Mouse (Mus musculus): Measurements from ENCODE around the gene Bco2. TPM values are rescaled to one million over a fixed set of nuclear protein-coding genes. Genes with fewer than 3 reads are reported as not detected.

Gene Bco2
- polyA plus RNA-seq, 1 experiment from 2014 or later = 0.20 TPM

DNA sequence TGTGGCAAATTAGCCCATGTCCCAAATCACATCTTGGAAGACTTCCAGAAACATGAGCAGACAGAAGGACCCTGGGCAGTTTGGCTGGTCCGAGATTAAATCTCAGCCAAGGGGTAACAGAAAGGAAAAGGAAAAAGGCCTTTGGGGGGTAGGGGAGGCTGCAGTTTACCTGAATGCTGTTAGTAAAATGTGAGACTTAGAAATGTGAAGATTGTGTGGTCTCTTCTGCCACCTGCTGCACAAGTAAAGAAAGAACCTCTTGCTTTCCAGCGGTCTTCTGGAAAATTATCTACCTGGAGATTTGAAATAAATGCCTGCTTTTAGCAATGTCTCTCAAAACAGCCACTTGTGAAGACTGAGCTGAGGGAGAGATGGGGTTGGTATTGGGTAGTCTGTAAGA lies 24.1 kb downstream of the Bco2 start:
- Histone ChIP-seq H3K27me3 (ENCODE audit: control insufficient read depth, insufficient read depth, low read length) (no peaks in the 10 kb centered on the region), H3K27ac (replicated peaks; ENCODE audit: low read depth, low read length) (no peak overlapping the region), H3K9ac (replicated peaks; ENCODE audit: low read length) (no peak overlapping the region), H3K4me1 (ENCODE audit: control insufficient read depth, insufficient read depth, low read length) (peaks cover 5% of the 10 kb centered on the region; the same call in 1 of the 2 replicates), H3K9me3 (ENCODE audit: control insufficient read depth, low read length) (no peaks in the 10 kb centered on the region), H3K4me3 (replicated peaks; ENCODE audit: low read depth, low read length) (no peak overlapping the region), H3K4me2 (ENCODE audit: low read length) (no peak overlapping the region), H3K36me3 (ENCODE audit: control insufficient read depth, insufficient read depth, low read length) (no peaks in the 10 kb centered on the region)
- DNase-seq (peak; percentile 74), ATAC-seq (ENCODE audit: low FRiP score, low TSS enrichment) (no peak)
- 31% methylated on average over 2 of the region's 2 CpGs for WGBS

DNA sequence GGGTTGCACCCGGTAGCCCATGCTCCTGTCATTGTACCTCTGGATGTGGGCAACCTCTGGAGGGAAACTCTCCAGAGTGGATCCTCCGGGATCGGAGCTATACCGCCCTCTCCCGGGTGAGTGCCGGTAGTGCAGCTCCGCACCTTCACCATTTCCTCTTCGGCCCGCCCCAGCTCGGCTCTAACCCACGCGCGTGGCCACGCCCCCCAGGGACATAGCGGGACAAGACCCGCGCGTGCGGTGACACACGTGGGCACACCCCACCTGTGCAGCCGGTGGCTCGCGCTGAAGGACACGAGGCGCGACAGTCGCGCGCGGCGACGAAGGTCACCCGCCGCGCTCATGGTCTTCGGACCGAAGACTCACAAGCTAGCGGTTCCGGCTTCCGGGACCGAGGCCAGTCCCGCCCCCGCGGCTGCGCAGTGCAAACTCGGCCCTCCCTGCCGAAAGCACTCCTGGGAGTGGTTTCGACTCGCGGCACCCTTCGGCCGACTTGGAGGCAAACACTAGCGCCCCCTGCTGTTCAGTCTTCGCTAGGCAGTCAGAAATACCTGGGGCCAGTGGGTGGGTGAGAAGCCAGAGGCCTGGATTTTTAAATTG lies 26.6 kb downstream of the Bco2 start, which contains the start of gene Pts:
Gene Pts, minus strand, starts transcription at position 432 of the 600 bp plus-strand sequence.
- no peaks in the 10 kb centered on the region for H3K9me3 ChIP-seq (ENCODE audit: control insufficient read depth, low read length)
- peak within 1 kb of the TSS; percentile 71 for H3K9ac ChIP-seq (replicated peaks; ENCODE audit: low read length)
- peak within 1 kb of the TSS; percentile 79 for H3K27ac ChIP-seq (replicated peaks; ENCODE audit: low read depth, low read length)
- peak within 1 kb of the TSS; percentile 71 for H3K4me2 ChIP-seq (ENCODE audit: low read length)
- peaks cover 5% of the 10 kb centered on the region; the same call in 1 of the 2 replicates for H3K4me1 ChIP-seq (ENCODE audit: control insufficient read depth, insufficient read depth, low read length)
- WGBS = under 1% methylated on average over 54 of the region's 54 CpGs
- H3K27me3 ChIP-seq (ENCODE audit: control insufficient read depth, insufficient read depth, low read length) = no peaks in the 10 kb centered on the region
- ATAC-seq (ENCODE audit: low FRiP score, low TSS enrichment) (peak; percentile 97), DNase-seq (peak; percentile 100)
- H3K4me3 ChIP-seq (replicated peaks; ENCODE audit: low read depth, low read length) = peak within 1 kb of the TSS; percentile 71
- H3K36me3 ChIP-seq (ENCODE audit: control insufficient read depth, insufficient read depth, low read length) = peaks cover 6% of the 10 kb centered on the region; the same call in 1 of the 2 replicates

DNA sequence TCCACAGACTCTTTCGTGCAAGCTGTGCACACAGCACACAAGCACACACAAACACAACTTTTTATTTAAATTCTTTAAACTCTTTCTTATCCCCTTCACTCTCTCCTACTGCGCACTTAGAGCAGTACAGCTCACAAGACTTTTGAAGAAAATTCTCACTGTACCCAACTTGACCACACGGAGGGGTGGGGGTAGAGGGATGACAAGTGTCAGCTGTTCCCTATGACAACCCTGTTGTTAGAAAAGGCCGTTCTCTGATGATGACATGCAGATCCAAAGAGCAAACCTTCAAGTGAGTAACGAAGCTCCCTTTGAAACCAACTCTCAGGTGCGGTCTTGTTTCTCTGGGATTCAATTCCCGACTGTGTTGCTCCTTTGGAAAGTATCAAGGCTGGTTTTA lies 27.1 kb downstream of the Bco2 start:
- H3K36me3 ChIP-seq (ENCODE audit: control insufficient read depth, insufficient read depth, low read length) = peaks cover 6% of the 10 kb centered on the region; the same call in 1 of the 2 replicates
- DNase-seq (no peak), ATAC-seq (ENCODE audit: low FRiP score, low TSS enrichment) (peak; percentile 22; the same call in 1 of the 2 replicates)
- peak overlapping the region; percentile 71 for H3K9ac ChIP-seq (replicated peaks; ENCODE audit: low read length)
- peak overlapping the region; percentile 71 for H3K4me3 ChIP-seq (replicated peaks; ENCODE audit: low read depth, low read length)
- H3K4me2 ChIP-seq (ENCODE audit: low read length) = peak overlapping the region; percentile 71
- 50% methylated on average over 7 of the region's 7 CpGs for WGBS
- H3K27ac ChIP-seq (replicated peaks; ENCODE audit: low read depth, low read length) = no peak overlapping the region
- H3K9me3 ChIP-seq (ENCODE audit: control insufficient read depth, low read length) = no peaks in the 10 kb centered on the region
- H3K4me1 ChIP-seq (ENCODE audit: control insufficient read depth, insufficient read depth, low read length) = peaks cover 5% of the 10 kb centered on the region; the same call in 1 of the 2 replicates
- H3K27me3 ChIP-seq (ENCODE audit: control insufficient read depth, insufficient read depth, low read length) = no peaks in the 10 kb centered on the region

DNA sequence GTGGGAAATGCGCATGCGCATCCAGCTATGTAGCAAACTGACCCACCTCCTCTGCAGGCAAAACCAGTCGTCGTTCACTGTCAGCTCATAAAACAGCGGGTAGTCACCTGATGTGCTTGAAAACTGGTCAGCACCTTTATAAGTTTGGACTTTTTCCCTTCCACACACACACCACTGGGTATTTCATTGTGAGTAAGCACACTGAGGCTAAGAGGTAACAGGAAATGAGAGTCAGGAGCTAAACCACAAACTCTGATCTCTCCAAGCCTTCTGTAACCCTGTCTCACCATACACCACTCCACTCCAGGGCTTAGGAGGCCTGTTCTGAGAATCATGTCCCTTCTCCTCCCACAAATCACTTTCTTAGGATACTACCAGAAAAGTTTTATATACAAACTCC lies 29.4 kb downstream of the Bco2 start:
- 88% methylated on average over 5 of the region's 5 CpGs for WGBS
- ATAC-seq (ENCODE audit: low FRiP score, low TSS enrichment) = no peak
- peaks cover 5% of the 10 kb centered on the region; the same call in 1 of the 2 replicates for H3K4me1 ChIP-seq (ENCODE audit: control insufficient read depth, insufficient read depth, low read length)
- H3K4me3 ChIP-seq (replicated peaks; ENCODE audit: low read depth, low read length) = no peak overlapping the region
- no peaks in the 10 kb centered on the region for H3K27me3 ChIP-seq (ENCODE audit: control insufficient read depth, insufficient read depth, low read length)
- DNase-seq = no peak
- no peak overlapping the region for H3K4me2 ChIP-seq (ENCODE audit: low read length)
- H3K9ac ChIP-seq (replicated peaks; ENCODE audit: low read length) = no peak overlapping the region
- H3K36me3 ChIP-seq (ENCODE audit: control insufficient read depth, insufficient read depth, low read length) = peaks cover 10% of the 10 kb centered on the region; the same call in 1 of the 2 replicates
- no peak overlapping the region for H3K27ac ChIP-seq (replicated peaks; ENCODE audit: low read depth, low read length)
- H3K9me3 ChIP-seq (ENCODE audit: control insufficient read depth, low read length) = no peaks in the 10 kb centered on the region

GRCm38 (mm10) chr9:50524936-50525335 lies 30.0 kb downstream of the Bco2 start:
- H3K4me2 ChIP-seq (ENCODE audit: low read length) = no peak overlapping the region
- ATAC-seq (ENCODE audit: low FRiP score, low TSS enrichment) (no peak), DNase-seq (no peak)
- H3K9ac ChIP-seq (replicated peaks; ENCODE audit: low read length) = no peak overlapping the region
- H3K4me1 ChIP-seq (ENCODE audit: control insufficient read depth, insufficient read depth, low read length) = peaks cover 5% of the 10 kb centered on the region; the same call in 1 of the 2 replicates
- no peak overlapping the region for H3K27ac ChIP-seq (replicated peaks; ENCODE audit: low read depth, low read length)
- no peaks in the 10 kb centered on the region for H3K9me3 ChIP-seq (ENCODE audit: control insufficient read depth, low read length)
- H3K36me3 ChIP-seq (ENCODE audit: control insufficient read depth, insufficient read depth, low read length) = peaks cover 10% of the 10 kb centered on the region; the same call in 1 of the 2 replicates
- no peaks in the 10 kb centered on the region for H3K27me3 ChIP-seq (ENCODE audit: control insufficient read depth, insufficient read depth, low read length)
- H3K4me3 ChIP-seq (replicated peaks; ENCODE audit: low read depth, low read length) = no peak overlapping the region
- 92% methylated on average over 5 of the region's 5 CpGs for WGBS

- no peaks in the 10 kb centered on the region for H3K4me1 ChIP-seq (ENCODE audit: control insufficient read depth, insufficient read depth, low read length)
- 90% methylated on average over 5 of the region's 5 CpGs for WGBS
- no peak overlapping the region for H3K4me2 ChIP-seq (ENCODE audit: low read length)
- no peaks in the 10 kb centered on the region for H3K9me3 ChIP-seq (ENCODE audit: control insufficient read depth, low read length)
- ATAC-seq (ENCODE audit: low FRiP score, low TSS enrichment) = no peak
- H3K27ac ChIP-seq (replicated peaks; ENCODE audit: low read depth, low read length) = no peak overlapping the region
- peaks cover 10% of the 10 kb centered on the region; the same call in 1 of the 2 replicates for H3K36me3 ChIP-seq (ENCODE audit: control insufficient read depth, insufficient read depth, low read length)
- no peaks in the 10 kb centered on the region for H3K27me3 ChIP-seq (ENCODE audit: control insufficient read depth, insufficient read depth, low read length)
- no peak overlapping the region for H3K4me3 ChIP-seq (replicated peaks; ENCODE audit: low read depth, low read length)
- no peak for DNase-seq
- no peak overlapping the region for H3K9ac ChIP-seq (replicated peaks; ENCODE audit: low read length)
Observed at GRCm38 (mm10) chr9:50522574-50522973, 32.4 kb downstream of the Bco2 start.

- Histone ChIP-seq H3K9me3 (ENCODE audit: control insufficient read depth, low read length) (no peaks in the 10 kb centered on the region), H3K4me3 (replicated peaks; ENCODE audit: low read depth, low read length) (no peak overlapping the region), H3K9ac (replicated peaks; ENCODE audit: low read length) (no peak overlapping the region), H3K36me3 (ENCODE audit: control insufficient read depth, insufficient read depth, low read length) (peaks cover 10% of the 10 kb centered on the region; the same call in 1 of the 2 replicates), H3K27ac (replicated peaks; ENCODE audit: low read depth, low read length) (no peak overlapping the region), H3K27me3 (ENCODE audit: control insufficient read depth, insufficient read depth, low read length) (no peaks in the 10 kb centered on the region), H3K4me2 (ENCODE audit: low read length) (no peak overlapping the region), H3K4me1 (ENCODE audit: control insufficient read depth, insufficient read depth, low read length) (no peaks in the 10 kb centered on the region)
- DNase-seq (no peak), ATAC-seq (ENCODE audit: low FRiP score, low TSS enrichment) (no peak)
- 67% methylated on average over 2 of the region's 2 CpGs for WGBS
Observed at GRCm38 (mm10) chr9:50521562-50521961, 33.4 kb downstream of the Bco2 start.

GRCm38 (mm10) chr9:50520748-50521147 lies 34.2 kb downstream of the Bco2 start:
- Histone ChIP-seq H3K4me1 (ENCODE audit: control insufficient read depth, insufficient read depth, low read length) (no peaks in the 10 kb centered on the region), H3K36me3 (ENCODE audit: control insufficient read depth, insufficient read depth, low read length) (peaks cover 10% of the 10 kb centered on the region; the same call in 1 of the 2 replicates), H3K4me2 (ENCODE audit: low read length) (no peak overlapping the region), H3K27ac (replicated peaks; ENCODE audit: low read depth, low read length) (no peak overlapping the region), H3K4me3 (replicated peaks; ENCODE audit: low read depth, low read length) (no peak overlapping the region), H3K9ac (replicated peaks; ENCODE audit: low read length) (no peak overlapping the region), H3K9me3 (ENCODE audit: control insufficient read depth, low read length) (no peaks in the 10 kb centered on the region), H3K27me3 (ENCODE audit: control insufficient read depth, insufficient read depth, low read length) (no peaks in the 10 kb centered on the region)
- 86% methylated on average over 6 of the region's 6 CpGs for WGBS
- no peak for DNase-seq
- no peak for ATAC-seq (ENCODE audit: low FRiP score, low TSS enrichment)

DNA sequence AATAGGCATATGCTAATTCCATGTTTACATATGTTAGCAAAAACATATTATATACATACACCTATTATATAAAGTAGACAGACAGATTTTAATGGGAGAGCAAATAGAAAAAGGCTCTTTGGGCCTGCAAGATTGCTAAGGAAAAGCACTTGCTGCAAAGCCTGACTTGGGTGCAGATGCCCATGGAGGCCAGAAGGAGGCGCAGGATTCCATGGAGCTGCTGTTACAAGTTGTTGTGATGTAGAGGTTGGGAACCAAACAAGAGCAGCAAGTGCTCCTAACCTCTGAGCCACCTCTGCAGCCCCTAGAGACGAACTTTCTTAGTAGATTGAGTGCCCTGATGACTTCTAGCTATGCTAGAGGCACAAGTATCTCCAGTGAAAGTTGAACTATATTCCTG lies 36.2 kb downstream of the Bco2 start:
- no peak for ATAC-seq (ENCODE audit: low FRiP score, low TSS enrichment)
- no peak overlapping the region for H3K4me2 ChIP-seq (ENCODE audit: low read length)
- H3K36me3 ChIP-seq (ENCODE audit: control insufficient read depth, insufficient read depth, low read length) = 0 out of 2 replicates have a peak, but pooled peaks cover 3% of the 10 kb centered on the region
- no peaks in the 10 kb centered on the region for H3K27me3 ChIP-seq (ENCODE audit: control insufficient read depth, insufficient read depth, low read length)
- H3K27ac ChIP-seq (replicated peaks; ENCODE audit: low read depth, low read length) = no peak overlapping the region
- no peaks in the 10 kb centered on the region for H3K9me3 ChIP-seq (ENCODE audit: control insufficient read depth, low read length)
- 8% methylated on average over 2 of the region's 2 CpGs for WGBS
- peak; percentile 32 for DNase-seq
- H3K4me1 ChIP-seq (ENCODE audit: control insufficient read depth, insufficient read depth, low read length) = no peaks in the 10 kb centered on the region
- no peak overlapping the region for H3K4me3 ChIP-seq (replicated peaks; ENCODE audit: low read depth, low read length)
- H3K9ac ChIP-seq (replicated peaks; ENCODE audit: low read length) = no peak overlapping the region

Measured in midbrain, embryonic 14.5 days (tissue).